Mouse (Mus musculus) heart, embryonic 12.5 days (tissue): ENCODE data around the gene Spop. TPM values are rescaled to one million over a fixed set of nuclear protein-coding genes. Genes with fewer than 3 reads are reported as not detected.

ENCODE experiments used
- ATAC-seq: fragments of 200-750 bp; cut with Nextera tagmentation; 2 replicates; pipeline ENCODE4 v1.8.0; 2017; ENCODE audit warnings: moderate TSS enrichment, moderate library complexity; ENCODE audit not compliant: insufficient number of reproducible peaks, low FRiP score
- H3K27ac ChIP-seq: fragments of 300-500 bp; sonication (generic); 2 replicates; pipeline ENCODE4 v1.5.1; 2016; ENCODE audit warnings: mild to moderate bottlenecking, moderate library complexity; ENCODE audit not compliant: poor library complexity, severe bottlenecking
- H3K27me3 ChIP-seq: fragments of 300-500 bp; sonication (generic); replicated peaks from 2 replicates; pipeline ENCODE4 v1.6.1; 2016; ENCODE audit warnings: mild to moderate bottlenecking, moderate library complexity
- H3K36me3 ChIP-seq: fragments of 300-500 bp; sonication (generic); 2 replicates; pipeline ENCODE4 v1.6.1; 2016; ENCODE audit warnings: mild to moderate bottlenecking, moderate library complexity
- H3K4me1 ChIP-seq: fragments of 300-500 bp; sonication (generic); replicated peaks from 2 replicates; pipeline ENCODE4 v1.6.1; 2016; ENCODE audit warnings: mild to moderate bottlenecking
- H3K4me2 ChIP-seq: fragments of 300-500 bp; sonication (generic); 2 replicates; pipeline ENCODE4 v1.6.1; 2016; ENCODE audit warnings: mild to moderate bottlenecking, moderate library complexity
- H3K4me3 ChIP-seq: fragments of 300-500 bp; sonication (generic); 2 replicates; pipeline ENCODE4 v1.5.1; 2016; ENCODE audit warnings: mild to moderate bottlenecking
- H3K9ac ChIP-seq: fragments of 300-500 bp; sonication (generic); 2 replicates; pipeline ENCODE4 v1.6.1; 2016; ENCODE audit warnings: mild to moderate bottlenecking, moderate library complexity
- H3K9me3 ChIP-seq: fragments of 300-500 bp; sonication (generic); replicated peaks from 2 replicates; pipeline ENCODE4 v1.6.1; 2016; ENCODE audit warnings: mild to moderate bottlenecking, moderate library complexity
- WGBS: fragments of 180-500 bp; shearing (Covaris S2); methylation state at CpG from one replicate; pipeline ENCODE4 v1.1.7; 2016; 5-methylcytosine and 5-hydroxymethylcytosine counted together
- polyA plus RNA-seq: library from polyadenylated mRNA; unstranded; fragments of >200 nt; fragmentation: Nextera tagmentation; extraction: Ambion mirVana; gene quantifications from 2 replicates; pipeline ENCODE4 v1.2.1, GENCODE M21; 2016

The Spop gene
- polyA plus RNA-seq, 1 experiment from 2014 or later, result 115 TPM

GRCm38 (mm10) chr11:95512383-95512782, 98.5 kb downstream of the Spop start:
- Histone ChIP-seq H3K4me1 (peaks cover 27% of the 10 kb centered on the region; the same call in 1 of the 2 replicates), H3K27me3 (peaks cover 93% of the 10 kb centered on the region), H3K36me3 (no peaks in the 10 kb centered on the region), H3K9ac (no peak overlapping the region), H3K27ac (no peak overlapping the region), H3K9me3 (no peaks in the 10 kb centered on the region), H3K4me3 (no peak overlapping the region), H3K4me2 (no peak overlapping the region)
- ATAC-seq, result no peak
- 76% methylated on average over 6 of the region's 6 CpGs for WGBS

- peaks cover 23% of the 10 kb centered on the region; the same call in 1 of the 2 replicates for H3K4me1 ChIP-seq
- no peak; the same call in none of the 2 replicates for ATAC-seq
- H3K27ac ChIP-seq, result no peak overlapping the region
- no peaks in the 10 kb centered on the region for H3K9me3 ChIP-seq
- H3K4me2 ChIP-seq, result peak overlapping the region; percentile 89
- H3K27me3 ChIP-seq, result peaks cover 87% of the 10 kb centered on the region
- no peaks in the 10 kb centered on the region for H3K36me3 ChIP-seq
- peak overlapping the region; percentile 63 for H3K9ac ChIP-seq
- WGBS, result under 1% methylated on average over 66 of the region's 66 CpGs
- H3K4me3 ChIP-seq, result peak overlapping the region; percentile 57
Observed at GRCm38 (mm10) chr11:95513461-95514297, 99.8 kb downstream of the Spop start.

- H3K9me3 ChIP-seq, result no peaks in the 10 kb centered on the region
- peak within 1 kb of the TSS; percentile 89 for H3K4me2 ChIP-seq
- H3K4me1 ChIP-seq, result peaks cover 23% of the 10 kb centered on the region; the same call in 1 of the 2 replicates
- peaks cover 87% of the 10 kb centered on the region for H3K27me3 ChIP-seq
- peak within 1 kb of the TSS; percentile 63 for H3K9ac ChIP-seq
- H3K4me3 ChIP-seq, result peak within 1 kb of the TSS; percentile 57
- WGBS, result under 1% methylated on average over 66 of the region's 66 CpGs
- H3K36me3 ChIP-seq, result no peaks in the 10 kb centered on the region
- peak; percentile 37 for ATAC-seq
- H3K27ac ChIP-seq, result no peak within 1 kb of the TSS
Observed at GRCm38 (mm10) chr11:95514298-95514861, 100.5 kb downstream of the Spop start, which contains the start of gene Nxph3. Nxph3 (minus strand) TSS chr11:95514570.

GRCm38 (mm10) chr11:95515376-95516323, 101.8 kb downstream of the Spop start:
- H3K4me1 ChIP-seq, result peaks cover 28% of the 10 kb centered on the region
- no peaks in the 10 kb centered on the region for H3K36me3 ChIP-seq
- H3K4me3 ChIP-seq, result peak overlapping the region; percentile 57; the same call in 1 of the 2 replicates
- WGBS, result 48% methylated on average over 17 of the region's 17 CpGs
- H3K27ac ChIP-seq, result no peak overlapping the region
- no peak overlapping the region for H3K9ac ChIP-seq
- no peak for ATAC-seq
- H3K27me3 ChIP-seq, result peaks cover 76% of the 10 kb centered on the region
- no peak overlapping the region; the same call in 1 of the 2 replicates for H3K4me2 ChIP-seq
- H3K9me3 ChIP-seq, result no peaks in the 10 kb centered on the region

GRCm38 (mm10) chr11:95516491-95516911, 102.6 kb downstream of the Spop start:
- Histone ChIP-seq H3K27me3 (peaks cover 67% of the 10 kb centered on the region), H3K4me3 (no peak overlapping the region), H3K9me3 (no peaks in the 10 kb centered on the region), H3K27ac (no peak overlapping the region), H3K9ac (no peak overlapping the region), H3K4me1 (peaks cover 32% of the 10 kb centered on the region), H3K4me2 (no peak overlapping the region), H3K36me3 (no peaks in the 10 kb centered on the region)
- WGBS, result 10% methylated on average over 5 of the region's 5 CpGs
- ATAC-seq, result no peak

- Histone ChIP-seq H3K9ac (no peak overlapping the region), H3K27me3 (peaks cover 61% of the 10 kb centered on the region), H3K36me3 (no peaks in the 10 kb centered on the region), H3K4me2 (no peak overlapping the region), H3K4me1 (peaks cover 32% of the 10 kb centered on the region), H3K4me3 (no peak overlapping the region), H3K27ac (no peak overlapping the region), H3K9me3 (no peaks in the 10 kb centered on the region)
- ATAC-seq, result no peak
- WGBS, result 59% methylated on average over 6 of the region's 6 CpGs
Observed at GRCm38 (mm10) chr11:95517162-95517561, 103.3 kb downstream of the Spop start.

- Histone ChIP-seq H3K36me3 (no peaks in the 10 kb centered on the region), H3K9me3 (no peaks in the 10 kb centered on the region), H3K4me3 (no peak overlapping the region), H3K27me3 (peaks cover 45% of the 10 kb centered on the region), H3K4me1 (peaks cover 21% of the 10 kb centered on the region), H3K27ac (no peak overlapping the region), H3K4me2 (no peak overlapping the region), H3K9ac (no peak overlapping the region)
- no peak for ATAC-seq
- WGBS, result 52% methylated on average over 10 of the region's 10 CpGs
Observed at GRCm38 (mm10) chr11:95519299-95519698, 105.4 kb downstream of the Spop start.

GRCm38 (mm10) chr11:95519996-95520395, 106.1 kb downstream of the Spop start:
- H3K9ac ChIP-seq, result no peak overlapping the region
- ATAC-seq, result no peak
- no peaks in the 10 kb centered on the region for H3K36me3 ChIP-seq
- H3K27me3 ChIP-seq, result peaks cover 45% of the 10 kb centered on the region
- 67% methylated on average over 3 of the region's 3 CpGs for WGBS
- H3K4me1 ChIP-seq, result peaks cover 21% of the 10 kb centered on the region
- H3K4me3 ChIP-seq, result no peak overlapping the region
- no peaks in the 10 kb centered on the region for H3K9me3 ChIP-seq
- H3K4me2 ChIP-seq, result no peak overlapping the region
- no peak overlapping the region for H3K27ac ChIP-seq

- no peak overlapping the region for H3K9ac ChIP-seq
- H3K36me3 ChIP-seq, result no peaks in the 10 kb centered on the region
- H3K27ac ChIP-seq, result no peak overlapping the region
- H3K4me1 ChIP-seq, result peaks cover 19% of the 10 kb centered on the region
- H3K4me2 ChIP-seq, result peak overlapping the region; percentile 65
- H3K4me3 ChIP-seq, result peak overlapping the region; percentile 22
- peaks cover 41% of the 10 kb centered on the region for H3K27me3 ChIP-seq
- peak; percentile 55; the same call in 1 of the 2 replicates for ATAC-seq
- no peaks in the 10 kb centered on the region for H3K9me3 ChIP-seq
- 9% methylated on average over 27 of the region's 27 CpGs for WGBS
Observed at GRCm38 (mm10) chr11:95520456-95521072, 106.7 kb downstream of the Spop start.

GRCm38 (mm10) chr11:95521563-95521962, 107.7 kb downstream of the Spop start:
- no peak overlapping the region for H3K27ac ChIP-seq
- no peaks in the 10 kb centered on the region for H3K36me3 ChIP-seq
- peak overlapping the region; percentile 65 for H3K4me2 ChIP-seq
- ATAC-seq, result 0 out of 2 replicates have a peak, but pooled peaks have one; percentile 31
- H3K9me3 ChIP-seq, result no peaks in the 10 kb centered on the region
- 1% methylated on average over 13 of the region's 13 CpGs for WGBS
- peaks cover 31% of the 10 kb centered on the region for H3K27me3 ChIP-seq
- H3K9ac ChIP-seq, result no peak overlapping the region
- H3K4me3 ChIP-seq, result peak overlapping the region; percentile 19
- H3K4me1 ChIP-seq, result peaks cover 12% of the 10 kb centered on the region
